Mouse (Mus musculus) cerebellum, postnatal 4 days (tissue): ENCODE results near the gene Map1lc3a.

Experiments
- DNase-seq, 2 experiments: peaks; one replicate each; pipeline ENCODE4 v3.0.0; 2022; ENCODE audit warnings: low spot score in 2 of 2, mixed read lengths in 1 of 2

Map1lc3a gene

DNA sequence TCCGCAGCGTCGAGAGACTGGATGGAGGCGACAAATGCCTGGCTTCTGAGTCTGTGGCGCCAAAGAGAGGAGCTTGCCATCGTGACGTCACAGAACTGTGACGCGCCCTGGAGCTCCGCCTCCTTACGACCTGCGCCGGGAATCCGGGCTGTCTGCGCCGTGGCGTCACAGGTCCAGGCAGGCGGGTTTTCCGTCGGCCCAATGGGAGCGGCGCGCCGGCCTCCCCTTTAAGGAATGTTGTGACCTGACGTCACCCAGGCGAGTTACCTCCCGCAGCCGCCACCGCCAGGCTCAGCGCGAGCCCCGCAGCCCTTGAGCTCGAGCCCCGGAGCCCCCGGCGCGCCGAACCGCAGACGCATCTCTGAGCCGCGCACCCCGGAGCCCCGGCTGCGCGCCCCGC, at the start of gene Map1lc3a:
Map1lc3a (plus strand) TSS at position 103 of the 400 bp plus-strand sequence.
- peak; percentile 97 to 98 for DNase-seq

DNA sequence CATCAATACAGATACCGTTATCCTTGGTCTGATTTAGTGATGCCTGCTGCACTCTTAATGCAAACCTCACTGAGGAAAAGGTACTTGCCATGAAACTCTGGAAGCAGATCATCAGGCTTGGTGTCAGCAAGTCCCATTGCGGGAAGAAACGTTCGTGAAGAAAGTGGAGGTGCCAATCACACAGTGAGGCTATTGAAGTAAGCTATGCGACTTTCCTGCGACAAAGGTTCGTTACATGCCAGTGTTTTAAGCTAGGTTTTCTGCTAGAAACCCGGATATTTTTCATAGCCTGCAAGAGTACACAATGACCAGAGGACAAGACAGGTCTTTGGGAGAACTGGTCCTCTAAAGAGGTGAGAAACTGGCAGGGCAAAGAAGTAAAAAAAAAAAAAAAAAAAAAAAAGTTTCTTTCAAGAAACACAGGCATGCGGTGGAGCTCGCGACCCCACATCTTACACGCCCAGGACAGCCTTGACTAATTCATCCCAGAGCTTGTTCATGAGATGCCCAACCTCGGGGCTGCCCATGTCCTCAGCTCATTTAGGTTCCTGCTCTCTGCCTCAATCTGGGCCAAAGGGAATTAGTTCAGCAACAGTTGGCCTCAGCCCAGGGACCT, 40.2 kb upstream of the Map1lc3a start:
- DNase-seq = no peak

GRCm38 (mm10) chr2:155236362-155236992, 39.6 kb upstream of the Map1lc3a start, which contains the start of gene Dynlrb1:
Gene Dynlrb1, plus strand, starts transcription at chr2:155236533.
- peak; percentile 99 to 100 for DNase-seq

DNA sequence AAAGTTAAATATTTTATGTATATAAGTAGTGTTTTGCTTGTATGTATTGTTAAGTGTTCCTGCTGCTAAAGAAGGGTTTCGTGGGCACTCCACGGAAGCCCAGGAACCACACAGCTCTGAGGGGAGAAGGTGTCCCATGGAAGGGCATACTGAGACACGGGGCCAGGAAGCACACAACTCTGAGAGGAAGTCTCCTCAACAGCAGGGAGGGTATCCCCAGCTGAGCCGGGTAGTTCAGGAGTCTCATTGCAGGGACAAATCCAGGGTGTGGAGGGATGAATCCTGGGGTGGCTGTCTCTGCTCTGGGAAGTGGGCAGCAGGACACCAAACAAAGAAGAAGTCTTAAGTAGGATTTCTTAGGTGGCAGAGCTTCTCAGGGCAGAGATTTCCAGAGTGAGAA, 38.8 kb upstream of the Map1lc3a start:
- no peak for DNase-seq

DNA sequence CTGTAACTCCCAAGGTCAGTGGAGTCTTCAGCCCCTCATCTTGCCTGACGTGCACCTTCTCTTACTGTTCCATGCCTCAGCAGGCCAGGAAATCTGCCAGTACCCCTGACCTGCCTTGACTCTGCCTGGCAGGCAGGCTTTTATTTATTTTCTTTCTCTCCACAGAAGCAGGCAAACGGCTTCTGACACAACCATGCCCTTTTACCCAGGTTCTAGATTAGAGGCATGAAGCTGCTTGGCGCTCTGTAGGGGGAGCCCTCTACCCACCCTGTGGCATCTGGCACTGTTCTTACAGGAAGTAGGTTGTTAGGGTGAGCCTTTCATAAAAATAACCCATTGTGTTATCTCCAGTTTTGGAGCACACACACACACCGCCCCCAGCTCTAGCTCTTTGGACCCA, 35.2 kb upstream of the Map1lc3a start:
- no peak for DNase-seq

- DNase-seq = no peak
These were observed 33.7 kb upstream of the Map1lc3a start for GRCm38 (mm10) chr2:155242296-155242855.

GRCm38 (mm10) chr2:155246231-155246630, 29.9 kb upstream of the Map1lc3a start:
- DNase-seq = no peak

GRCm38 (mm10) chr2:155248206-155248605, 27.9 kb upstream of the Map1lc3a start:
- DNase-seq = no peak

GRCm38 (mm10) chr2:155248718-155249117, 27.4 kb upstream of the Map1lc3a start:
- DNase-seq = no peak

- no peak for DNase-seq
These were observed 26.5 kb upstream of the Map1lc3a start for GRCm38 (mm10) chr2:155249588-155249987.

GRCm38 (mm10) chr2:155265526-155265925, 10.6 kb upstream of the Map1lc3a start:
- DNase-seq = no peak

- DNase-seq = no peak
These were observed 9.2 kb upstream of the Map1lc3a start for GRCm38 (mm10) chr2:155266896-155267295.

DNA sequence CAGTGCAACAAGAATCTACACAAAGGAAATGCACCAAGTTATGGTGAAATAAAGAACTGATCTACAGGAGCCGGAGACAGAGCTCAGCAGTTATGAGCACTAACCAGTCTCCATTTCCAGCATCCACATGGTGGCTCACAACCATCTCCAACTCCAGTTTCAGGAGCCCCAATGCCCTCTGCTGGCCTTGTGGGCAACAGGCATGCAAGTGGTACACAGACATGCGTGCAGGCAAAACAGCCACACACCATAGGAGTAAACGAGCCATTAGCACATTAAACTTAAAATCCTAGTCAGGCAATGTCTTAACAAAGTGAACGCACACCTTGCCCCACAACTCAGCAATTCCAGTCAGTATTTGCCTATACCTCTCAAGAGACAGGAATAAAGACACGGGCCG, 4.1 kb upstream of the Map1lc3a start:
- no peak for DNase-seq

- no peak for DNase-seq
These were observed 3.5 kb upstream of the Map1lc3a start for GRCm38 (mm10) chr2:155272396-155273170.

GRCm38 (mm10) chr2:155273603-155274002, 2.5 kb upstream of the Map1lc3a start:
- DNase-seq = no peak

DNA sequence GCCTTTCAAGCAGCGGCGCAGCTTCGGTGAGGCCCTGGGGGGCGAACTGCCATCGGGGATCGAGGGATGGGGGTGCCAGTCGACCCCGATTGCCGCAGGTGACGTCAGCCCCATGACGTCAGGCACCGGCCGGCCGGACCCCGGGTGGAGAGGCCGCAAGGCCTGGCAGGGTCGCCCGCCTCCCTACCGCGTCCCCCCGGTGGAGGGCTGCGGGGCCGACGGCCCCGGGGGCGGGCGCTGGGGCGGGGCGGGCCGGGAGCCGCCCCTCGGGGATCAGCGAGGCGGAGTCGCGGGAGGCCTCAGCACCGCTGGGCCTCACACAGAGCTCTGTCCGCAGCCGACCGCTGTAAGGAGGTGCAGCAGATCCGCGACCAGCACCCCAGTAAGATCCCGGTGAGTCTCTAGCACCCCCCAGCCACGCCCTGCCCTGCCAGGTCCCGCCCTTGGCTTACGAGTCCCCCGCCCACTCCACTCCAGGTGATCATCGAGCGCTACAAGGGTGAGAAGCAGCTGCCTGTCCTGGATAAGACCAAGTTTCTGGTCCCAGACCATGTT, 601 bp downstream of the Map1lc3a start:
- peak in 1 of 2 experiments; percentile 35 for DNase-seq

GRCm38 (mm10) chr2:155277721-155278120, 1.6 kb downstream of the Map1lc3a start:
- no peak for DNase-seq

DNA sequence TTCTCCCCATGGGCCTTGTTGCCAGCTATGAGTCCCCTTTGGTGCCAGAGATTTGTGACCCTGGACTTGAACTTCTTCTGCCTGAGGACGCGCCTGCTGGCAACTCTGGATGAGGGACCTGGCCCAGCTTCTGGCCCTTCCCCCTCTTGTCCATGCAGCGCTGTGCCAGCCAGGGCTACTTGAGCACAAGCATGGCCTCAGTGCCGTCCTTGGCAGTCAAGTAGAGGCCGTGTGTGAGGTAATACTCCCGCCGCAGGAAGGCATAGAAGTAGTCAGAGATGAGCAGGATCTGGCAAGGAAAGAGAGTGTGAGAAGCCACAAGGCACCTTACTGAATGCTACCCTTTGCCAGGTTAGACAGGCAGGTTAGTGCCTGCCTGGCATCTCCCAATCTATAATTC, 2.3 kb downstream of the Map1lc3a start:
- DNase-seq = no peak

GRCm38 (mm10) chr2:155279163-155279562, 3.1 kb downstream of the Map1lc3a start:
- no peak for DNase-seq

- DNase-seq = no peak
These were observed 4.0 kb downstream of the Map1lc3a start for GRCm38 (mm10) chr2:155280116-155280515.

- no peak for DNase-seq
These were observed 7.7 kb downstream of the Map1lc3a start for GRCm38 (mm10) chr2:155283793-155284192.

DNA sequence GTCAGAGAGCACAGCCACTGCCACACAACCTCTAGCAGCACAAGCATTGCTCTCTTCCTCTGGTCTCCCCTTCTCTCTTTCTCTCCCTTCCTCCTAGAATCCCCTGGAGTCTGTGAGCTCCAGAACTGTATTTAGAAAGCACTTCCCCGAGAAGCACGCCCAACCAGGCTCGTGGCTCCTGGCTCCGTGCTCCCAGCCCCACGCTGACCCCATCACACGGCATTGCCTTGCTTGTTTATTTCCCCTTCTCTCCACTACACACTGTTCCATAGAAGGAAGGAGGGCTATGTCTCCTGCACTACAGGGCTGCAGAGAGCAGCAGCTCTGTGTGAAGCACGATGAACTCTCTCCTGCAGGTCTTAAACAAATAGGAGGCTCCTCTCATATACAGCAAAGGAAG, 8.6 kb downstream of the Map1lc3a start:
- DNase-seq = no peak
